Comparison of ENCODE assay signal across 8 mouse cellular contexts in the genomic region with DNA sequence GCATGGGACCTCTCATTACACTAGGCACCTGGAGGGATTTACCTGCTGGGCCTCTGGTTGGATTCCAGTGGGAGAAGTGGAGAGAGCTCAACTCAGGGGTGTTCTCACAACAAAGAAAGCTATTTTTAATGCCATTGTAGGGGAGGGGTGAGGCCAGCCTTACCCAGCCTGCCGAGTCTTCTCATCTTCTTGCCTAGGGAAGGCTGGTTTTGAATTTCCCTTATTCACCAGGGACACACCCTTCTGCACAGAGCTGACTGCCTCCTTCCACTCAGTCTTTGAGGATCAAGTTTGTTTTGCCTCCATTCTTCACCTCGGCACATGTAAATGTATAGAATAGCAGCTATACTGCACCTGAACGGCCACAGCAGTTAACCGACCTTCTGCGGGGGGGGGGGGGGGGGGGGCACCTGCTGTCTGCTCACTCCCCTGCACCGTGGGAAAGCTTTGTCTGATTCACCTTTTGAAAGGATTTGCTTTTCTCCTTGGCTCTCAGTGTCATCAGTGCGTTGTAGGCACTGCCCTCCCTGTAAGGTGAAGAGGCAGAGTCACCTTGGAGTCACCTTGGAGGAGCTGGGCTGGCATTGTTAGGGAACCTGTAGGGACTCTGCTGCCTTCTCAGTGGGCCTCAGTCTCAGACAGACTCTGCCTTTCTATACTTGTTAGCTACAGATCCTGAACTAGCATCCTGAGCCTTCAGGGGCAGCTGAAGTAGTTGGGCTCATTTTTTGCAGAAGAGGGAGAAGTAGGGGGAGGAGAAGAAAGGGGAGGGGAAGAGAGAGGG. TPM values are rescaled to one million over a fixed set of nuclear protein-coding genes. Genes with fewer than 3 reads are reported as not detected.
A peak's percentile ranks its signal among the peaks of the same experiment; 100 is the strongest.
DNase-seq lines count a peak whose midpoint lies in the region; ATAC-seq and TF ChIP-seq lines count a peak whose summit lies in the region.
"Had no signal": no experiment of that assay in that cellular context is flagged by ENCODE, and none has a peak within 500 bp of the region (broad histone marks: within the 10 kb centered on the region; RNA-seq: fewer than 3 reads in every experiment).

No protein-coding gene starts in this region.

- H3K36me3 ChIP-seq in E14TG2a.4 (ENCODE audit: insufficient read depth, low read length) = no peaks in the 10 kb centered on the region
- H3K36me3 ChIP-seq in ES-Bruce4 (ENCODE audit: control insufficient read depth, insufficient read depth, low read length, poor library complexity, severe bottlenecking) = no peaks in the 10 kb centered on the region
- no peaks in the 10 kb centered on the region for H3K36me3 ChIP-seq in forebrain, embryonic 15.5 days
- no peaks in the 10 kb centered on the region for H3K36me3 ChIP-seq in midbrain, embryonic 13.5 days

- H3K9me3 ChIP-seq in E14TG2a.4 (ENCODE audit: low read length) = no peaks in the 10 kb centered on the region
- no peaks in the 10 kb centered on the region for H3K9me3 ChIP-seq in ES-Bruce4 (replicated peaks; ENCODE audit: control insufficient read depth, insufficient read depth, low read length, poor library complexity, severe bottlenecking)
- H3K9me3 ChIP-seq in forebrain, embryonic 15.5 days = no peaks in the 10 kb centered on the region
- no peaks in the 10 kb centered on the region for H3K9me3 ChIP-seq in midbrain, embryonic 13.5 days

- peak overlapping the region; percentile 17; the same call in 1 of the 2 replicates for H3K4me3 ChIP-seq in E14TG2a.4 (replicated peaks; ENCODE audit: low read length)
- H3K4me3 ChIP-seq in ES-Bruce4 (ENCODE audit: low read depth, low read length) = no peak overlapping the region
- no peak overlapping the region for H3K4me3 ChIP-seq in forebrain, embryonic 15.5 days
- H3K4me3 ChIP-seq in midbrain, embryonic 13.5 days (replicated peaks) = no peak overlapping the region

- TF ChIP-seq POLR2A in ES-Bruce4 (IDR thresholded peaks at IDR 0.05; ENCODE audit: insufficient read depth, low read length) = no peak

- H3K9ac ChIP-seq in ES-Bruce4 (ENCODE audit: low read depth, poor library complexity, severe bottlenecking) = no peak overlapping the region
- no peak overlapping the region for H3K9ac ChIP-seq in forebrain, embryonic 15.5 days (replicated peaks)
- H3K9ac ChIP-seq in midbrain, embryonic 13.5 days (replicated peaks) = no peak overlapping the region

- H3K4me1 ChIP-seq in E14TG2a.4 (replicated peaks; ENCODE audit: low read depth, low read length) (peaks cover 33% of the 10 kb centered on the region), ES-Bruce4 (ENCODE audit: control insufficient read depth, insufficient read depth, low read length) (peaks cover 5% of the 10 kb centered on the region)
- peaks cover 17% of the 10 kb centered on the region for H3K4me1 ChIP-seq in forebrain, embryonic 15.5 days
- H3K4me1 ChIP-seq in midbrain, embryonic 13.5 days (replicated peaks) = peaks cover 19% of the 10 kb centered on the region

- no peak for TF ChIP-seq CTCF in E14TG2a.4 (conservative IDR thresholded peaks at IDR 0.05; ENCODE audit: low read length)
- no peak for TF ChIP-seq CTCF in ES-Bruce4 (IDR thresholded peaks at IDR 0.05; ENCODE audit: low read depth, low read length)

- 0 out of 2 replicates have a peak, but pooled peaks have one; percentile 26 for TF ChIP-seq EP300 in ES-Bruce4 (IDR thresholded peaks at IDR 0.05; ENCODE audit: insufficient read depth, low read depth, low read length)

- peak overlapping the region; percentile 32 for H3K4me2 ChIP-seq in forebrain, embryonic 15.5 days (replicated peaks)
- H3K4me2 ChIP-seq in midbrain, embryonic 13.5 days (replicated peaks) = peak overlapping the region; percentile 35; the same call in 1 of the 2 replicates

- no peak for DNase-seq in gastrocnemius, postnatal 14 days
- no peak for DNase-seq in adrenal gland, adult 8-10 months
- DNase-seq in urinary bladder, postnatal 25 days (ENCODE audit: low spot score) = no peak

- H3K27me3 ChIP-seq in E14TG2a.4 (ENCODE audit: insufficient read depth, low read length) = peaks cover 16% of the 10 kb centered on the region
- H3K27me3 ChIP-seq in ES-Bruce4 (ENCODE audit: control insufficient read depth, insufficient read depth, low read length, poor library complexity, severe bottlenecking) = no peaks in the 10 kb centered on the region
- no peaks in the 10 kb centered on the region for H3K27me3 ChIP-seq in forebrain, embryonic 15.5 days
- no peaks in the 10 kb centered on the region for H3K27me3 ChIP-seq in midbrain, embryonic 13.5 days

- ATAC-seq in forebrain, embryonic 15.5 days (replicated peaks) = no peak
- ATAC-seq in midbrain, embryonic 13.5 days = peak; percentile 53

- H3K27ac ChIP-seq in ES-Bruce4 (ENCODE audit: insufficient read depth, low read length) = peak overlapping the region; percentile 24; the same call in 1 of the 2 replicates
- peak overlapping the region; percentile 9 for H3K27ac ChIP-seq in forebrain, embryonic 15.5 days (replicated peaks)
- peak overlapping the region; percentile 63; the same call in 1 of the 2 replicates for H3K27ac ChIP-seq in midbrain, embryonic 13.5 days

- intact Hi-C loops in gastrocnemius, postnatal 14 days (cut with DNase I; ENCODE audit: low total_unique reads) = no loop called here

- 11% methylated on average over 7 of the region's 7 CpGs for WGBS in forebrain, embryonic 15.5 days
- 8% methylated on average over 7 of the region's 7 CpGs for WGBS in midbrain, embryonic 13.5 days

RNA-seq across cellular contexts. Expression of gene Parva, which starts 10.4 kb away (rescaled TPM):
- polyA plus RNA-seq in ES-Bruce4 (2011; ENCODE audit: insufficient read depth, insufficient read length, low read depth, missing spikeins) = 38.5 and 43.2 TPM in 2 replicates
- polyA plus RNA-seq in forebrain, embryonic 15.5 days (2015; fragmentation: Nextera tagmentation; extraction: Ambion mirVana) = 21.0 and 22.2 TPM in 2 replicates
- polyA plus RNA-seq in midbrain, embryonic 13.5 days (2015; fragmentation: Nextera tagmentation; extraction: Ambion mirVana) = 29.3 and 30.3 TPM in 2 replicates
- 10 to 100 TPM; 36.1 to 41.5 TPM for total RNA-seq in gastrocnemius, postnatal 14 days (2021)
- 100 to 1,000 TPM in 2 of 4 experiments, 10 to 100 TPM in 2; 84.9 to 116 (median 99.1) TPM for total RNA-seq in adrenal gland, adult 8-10 months (2022)
- total RNA-seq: neutrophil, adult 5-6 weeks had no signal

Comparison
In these comparisons a context has a peak if more than half of its experiments do, and no peak if none do; other contexts are left out.
1. H3K27ac ChIP-seq: peak in every context shown above with its lines; median percentile 63 in midbrain, embryonic 13.5 days; 24 in ES-Bruce4; 9 in forebrain, embryonic 15.5 days.